12 mouse cellular contexts compared by ENCODE assay signal in genomic region chr1:63995137-63995492, GRCm38 (mm10).
DNase-seq lines count a peak whose midpoint lies in the region; ATAC-seq lines count a peak whose summit lies in the region.
"Had no signal": no experiment of that assay in that cellular context is flagged by ENCODE, and none has a peak within 500 bp of the region (broad histone marks: within the 10 kb centered on the region; RNA-seq: fewer than 3 reads in every experiment).

No protein-coding gene starts in this region.

- H3K4me3 ChIP-seq in heart, embryonic 15.5 days: no peak overlapping the region
- H3K4me3 ChIP-seq in heart, embryonic 12.5 days: no peak overlapping the region
- no peak overlapping the region for H3K4me3 ChIP-seq in forebrain, embryonic 13.5 days
- no peak overlapping the region for H3K4me3 ChIP-seq in kidney, embryonic 14.5 days (ENCODE audit: low read length)
- H3K4me3 ChIP-seq: erythroblast, embryonic 14.5 days; limb, embryonic 15.5 days had no signal

- 61% methylated on average over 5 of the region's 5 CpGs for WGBS in heart, embryonic 15.5 days
- 67% methylated on average over 5 of the region's 5 CpGs for WGBS in heart, embryonic 12.5 days
- WGBS in forebrain, embryonic 13.5 days: 41% methylated on average over 5 of the region's 5 CpGs
- WGBS in kidney, embryonic 14.5 days: 56% methylated on average over 5 of the region's 5 CpGs

- no peak for ATAC-seq in heart, embryonic 15.5 days (replicated peaks; ENCODE audit: insufficient number of reproducible peaks, insufficient read depth, low FRiP score, low read depth)
- ATAC-seq in heart, embryonic 12.5 days (ENCODE audit: insufficient number of reproducible peaks, low FRiP score): no peak
- no peak; the same call in 1 of the 2 replicates for ATAC-seq in forebrain, embryonic 13.5 days
- ATAC-seq in megakaryocyte progenitor cell, adult 5-6 weeks (replicated peaks; ENCODE audit: poor library complexity): 0 out of 2 replicates have a peak, but pooled peaks have one; percentile 26
- no peak for ATAC-seq in kidney, embryonic 14.5 days (ENCODE audit: low FRiP score, low TSS enrichment)
- ATAC-seq: CD4-positive, CD25-positive, alpha-beta regulatory T cell, adult 4 months had no signal

- H3K9me3 ChIP-seq in heart, embryonic 15.5 days (replicated peaks): no peaks in the 10 kb centered on the region
- H3K9me3 ChIP-seq in heart, embryonic 12.5 days (replicated peaks): no peaks in the 10 kb centered on the region
- H3K9me3 ChIP-seq in forebrain, embryonic 13.5 days (replicated peaks): no peaks in the 10 kb centered on the region
- H3K9me3 ChIP-seq in kidney, embryonic 14.5 days (ENCODE audit: control insufficient read depth, low read length): no peaks in the 10 kb centered on the region
- H3K9me3 ChIP-seq: limb, embryonic 15.5 days had no signal

- H3K4me1 ChIP-seq in heart, embryonic 15.5 days (replicated peaks): peaks cover 29% of the 10 kb centered on the region
- H3K4me1 ChIP-seq in heart, embryonic 12.5 days (replicated peaks): peaks cover 22% of the 10 kb centered on the region
- peaks cover 38% of the 10 kb centered on the region for H3K4me1 ChIP-seq in forebrain, embryonic 13.5 days
- peaks cover 16% of the 10 kb centered on the region for H3K4me1 ChIP-seq in kidney, embryonic 14.5 days (ENCODE audit: control insufficient read depth, insufficient read depth, low read length)

- H3K9ac ChIP-seq in heart, embryonic 15.5 days: no peak overlapping the region
- H3K9ac ChIP-seq in heart, embryonic 12.5 days: no peak overlapping the region
- H3K9ac ChIP-seq in forebrain, embryonic 13.5 days: 0 out of 2 replicates have a peak overlapping the region, but pooled peaks have one; percentile 31
- no peak overlapping the region for H3K9ac ChIP-seq in kidney, embryonic 14.5 days (ENCODE audit: low read depth, low read length)
- H3K9ac ChIP-seq: limb, embryonic 15.5 days had no signal

- H3K36me3 ChIP-seq in heart, embryonic 15.5 days: no peaks in the 10 kb centered on the region
- no peaks in the 10 kb centered on the region for H3K36me3 ChIP-seq in heart, embryonic 12.5 days
- H3K36me3 ChIP-seq in forebrain, embryonic 13.5 days (ENCODE audit: poor library complexity, severe bottlenecking): no peaks in the 10 kb centered on the region
- no peaks in the 10 kb centered on the region for H3K36me3 ChIP-seq in kidney, embryonic 14.5 days (ENCODE audit: control insufficient read depth, insufficient read depth, low read length)
- H3K36me3 ChIP-seq: limb, embryonic 15.5 days had no signal

- H3K4me2 ChIP-seq in heart, embryonic 15.5 days: no peak overlapping the region
- H3K4me2 ChIP-seq in heart, embryonic 12.5 days: no peak overlapping the region
- H3K4me2 ChIP-seq in forebrain, embryonic 13.5 days: 0 out of 2 replicates have a peak overlapping the region, but pooled peaks have one; percentile 41
- H3K4me2 ChIP-seq in kidney, embryonic 14.5 days (replicated peaks; ENCODE audit: low read depth, low read length): no peak overlapping the region
- H3K4me2 ChIP-seq: limb, embryonic 15.5 days had no signal

- 0 out of 2 replicates have a peak overlapping the region, but pooled peaks have one; percentile 13 for H3K27ac ChIP-seq in heart, embryonic 15.5 days
- no peak overlapping the region for H3K27ac ChIP-seq in heart, embryonic 12.5 days (ENCODE audit: poor library complexity, severe bottlenecking)
- peak overlapping the region; percentile 71 for H3K27ac ChIP-seq in forebrain, embryonic 13.5 days
- no peak overlapping the region for H3K27ac ChIP-seq in kidney, embryonic 14.5 days (ENCODE audit: low read depth, low read length)
- H3K27ac ChIP-seq: limb, embryonic 15.5 days had no signal

- DNase-seq in NIH3T3 (ENCODE audit: low read depth): peak; percentile 25
- DNase-seq in embryo, embryonic 10 days (ENCODE audit: low spot score): no peak
- DNase-seq in urinary bladder, adult 18-20 months (ENCODE audit: low spot score in 2 of 2): no peak
- DNase-seq: adrenal gland, postnatal 25 days had no signal

- H3K27me3 ChIP-seq in heart, embryonic 15.5 days: no peaks in the 10 kb centered on the region
- H3K27me3 ChIP-seq in heart, embryonic 12.5 days (replicated peaks): no peaks in the 10 kb centered on the region
- H3K27me3 ChIP-seq in forebrain, embryonic 13.5 days: no peaks in the 10 kb centered on the region
- no peaks in the 10 kb centered on the region for H3K27me3 ChIP-seq in kidney, embryonic 14.5 days (ENCODE audit: control insufficient read depth, insufficient read depth, low read length)
- H3K27me3 ChIP-seq: limb, embryonic 15.5 days had no signal

Comparison
In these comparisons a context has a peak if more than half of its experiments do, and no peak if none do; other contexts are left out.
1. H3K27ac ChIP-seq: peak in heart, embryonic 15.5 days (single experiment) and forebrain, embryonic 13.5 days (single experiment); none in heart, embryonic 12.5 days (single experiment) and kidney, embryonic 14.5 days (single experiment).